16 mouse cellular contexts compared by ENCODE assay signal in genomic region chr13:24332537-24332936, GRCm38 (mm10).
"Had no signal": no experiment of that assay in that cellular context is flagged by ENCODE, and none has a peak within 500 bp of the region (broad histone marks: within the 10 kb centered on the region; RNA-seq: fewer than 3 reads in every experiment).

No protein-coding gene starts in this region.

- H3K4me3 ChIP-seq: kidney, embryonic 15.5 days; left cerebral cortex, adult 2 months; liver, embryonic 15.5 days; midbrain, embryonic 13.5 days had no signal

- H3K36me3 ChIP-seq: kidney, embryonic 15.5 days; liver, embryonic 15.5 days; midbrain, embryonic 13.5 days had no signal

- H3K9me3 ChIP-seq: kidney, embryonic 15.5 days; liver, embryonic 15.5 days; midbrain, embryonic 13.5 days had no signal

- H3K27me3 ChIP-seq: kidney, embryonic 15.5 days; liver, embryonic 15.5 days; midbrain, embryonic 13.5 days had no signal

- H3K4me2 ChIP-seq: kidney, embryonic 15.5 days; liver, embryonic 15.5 days; midbrain, embryonic 13.5 days had no signal

- H3K9ac ChIP-seq: kidney, embryonic 15.5 days; liver, embryonic 15.5 days; midbrain, embryonic 13.5 days had no signal

- H3K4me1 ChIP-seq: midbrain, embryonic 13.5 days had no signal

- H3K27ac ChIP-seq: kidney, embryonic 15.5 days; left cerebral cortex, adult 2 months; liver, embryonic 15.5 days; midbrain, embryonic 13.5 days had no signal

- DNase-seq: kidney, adult 2 months; kidney, postnatal 25 days; liver; lung, adult 2 months; lung, postnatal 36 days; right cerebral cortex, adult 18-20 months; right cerebral cortex, postnatal 25 days; spleen, adult 18-20 months; thymus, adult 18-20 months; thymus, postnatal 14 days had no signal

- ATAC-seq: inflammation-experienced regulatory T-cells, adult 6 months; lung, postnatal 0 days; midbrain, embryonic 13.5 days had no signal
